Mouse (Mus musculus) limb, embryonic 10.5 days (tissue): ENCODE measurements around the gene Itga9. TPM values are rescaled to one million over a fixed set of nuclear protein-coding genes. Genes with fewer than 3 reads are reported as not detected.

Experiments
- DNase-seq: peaks from one replicate; pipeline ENCODE4 v3.0.0-alpha.2; 2017; ENCODE audit warnings: low spot score
- H3K27ac ChIP-seq: fragments of 300-500 bp; sonication (generic); 2 replicates; pipeline ENCODE4 v1.5.1; 2016; ENCODE audit warnings: mild to moderate bottlenecking
- H3K27me3 ChIP-seq: fragments of 300-500 bp; sonication (generic); 2 replicates; pipeline ENCODE4 v1.6.1; 2016; ENCODE audit warnings: low read depth, mild to moderate bottlenecking; ENCODE audit not compliant: poor library complexity, severe bottlenecking
- H3K36me3 ChIP-seq: fragments of 300-500 bp; sonication (generic); 2 replicates; pipeline ENCODE4 v1.6.1; 2016; ENCODE audit warnings: mild to moderate bottlenecking, moderate library complexity
- H3K4me1 ChIP-seq: fragments of 300-500 bp; sonication (generic); 2 replicates; pipeline ENCODE4 v1.6.1; 2016
- H3K4me3 ChIP-seq: fragments of 300-500 bp; sonication (generic); 2 replicates; pipeline ENCODE4 v1.5.1; 2016; ENCODE audit warnings: mild to moderate bottlenecking, moderate library complexity
- H3K9me3 ChIP-seq: fragments of 300-500 bp; sonication (generic); replicated peaks from 2 replicates; pipeline ENCODE4 v1.6.1; 2016; ENCODE audit warnings: mild to moderate bottlenecking
- WGBS: fragments of 180-500 bp; shearing (Covaris S2); methylation state at CpG from one replicate; pipeline ENCODE4 v1.1.7; 2016; 5-methylcytosine and 5-hydroxymethylcytosine counted together
- polyA plus RNA-seq: library from polyadenylated mRNA; unstranded; fragments of >200 nt; fragmentation: Nextera tagmentation; extraction: Ambion mirVana; gene quantifications from 2 replicates; pipeline ENCODE4 v1.2.1, GENCODE M21; 2016

The Itga9 gene
- polyA plus RNA-seq, 1 experiment from 2014 or later: 8.8 TPM

- H3K9me3 ChIP-seq: no peaks in the 10 kb centered on the region
- H3K4me1 ChIP-seq: peaks cover 5% of the 10 kb centered on the region
- H3K27me3 ChIP-seq: no peaks in the 10 kb centered on the region
- H3K27ac ChIP-seq: no peak overlapping the region
- peaks cover 57% of the 10 kb centered on the region for H3K36me3 ChIP-seq
- DNase-seq: no peak
- H3K4me3 ChIP-seq: no peak overlapping the region
- WGBS: 93% methylated on average over 5 of the region's 5 CpGs
Observed at GRCm38 (mm10) chr9:118638642-118639210, 32.2 kb downstream of the Itga9 start.

GRCm38 (mm10) chr9:118645698-118646355 is 39.3 kb downstream of the Itga9 start:
- Histone ChIP-seq H3K27me3 (no peaks in the 10 kb centered on the region), H3K9me3 (no peaks in the 10 kb centered on the region), H3K4me3 (no peak overlapping the region), H3K4me1 (peaks cover 5% of the 10 kb centered on the region), H3K27ac (no peak overlapping the region), H3K36me3 (peaks cover 18% of the 10 kb centered on the region)
- DNase-seq: no peak
- 80% methylated on average over 17 of the region's 17 CpGs for WGBS

DNA sequence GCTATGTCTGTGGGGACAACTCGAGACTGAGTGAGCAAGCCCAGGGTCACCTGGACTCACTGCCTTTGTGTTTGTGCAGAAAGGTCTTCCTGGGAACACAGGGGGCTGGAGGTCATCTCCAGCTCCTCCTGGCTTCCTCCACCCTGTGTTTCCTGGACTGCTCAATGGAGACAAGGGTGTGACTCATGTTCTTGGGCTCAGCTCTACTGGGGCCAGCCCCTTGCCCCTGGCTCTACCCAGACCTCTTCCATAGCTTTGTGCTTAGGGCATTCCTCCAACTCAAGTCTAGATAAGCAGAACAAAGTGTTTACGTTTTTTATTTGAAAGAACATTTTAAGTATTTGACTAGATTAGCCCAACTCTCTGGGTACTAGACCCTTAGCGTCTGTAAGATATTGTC is 41.0 kb downstream of the Itga9 start:
- 89% methylated on average over 3 of the region's 3 CpGs for whole genome bisulfite sequencing
- DNase-seq: no peak
- Histone ChIP-seq H3K27me3 (no peaks in the 10 kb centered on the region), H3K4me1 (peaks cover 22% of the 10 kb centered on the region), H3K36me3 (peaks cover 27% of the 10 kb centered on the region), H3K27ac (no peak overlapping the region), H3K9me3 (no peaks in the 10 kb centered on the region), H3K4me3 (no peak overlapping the region)

DNA sequence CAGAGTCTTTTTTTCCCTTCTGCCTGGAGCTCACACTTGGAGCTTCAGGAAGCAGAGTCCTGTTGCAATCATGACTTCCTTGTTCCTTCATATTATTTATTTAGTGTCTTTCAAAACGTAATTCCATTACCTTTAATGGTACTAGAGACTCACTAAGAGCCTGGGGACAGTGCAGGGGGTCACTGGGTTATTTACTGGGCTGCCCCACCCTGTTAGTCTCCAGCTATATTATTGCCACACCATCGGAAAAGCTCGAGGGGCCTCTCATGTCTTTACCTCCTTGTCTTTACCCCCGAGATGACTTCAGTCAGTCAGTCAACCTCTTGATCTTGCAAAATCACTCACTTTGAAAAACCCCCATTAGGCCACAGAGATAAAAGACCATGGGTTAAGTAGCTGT is 44.5 kb downstream of the Itga9 start:
- Histone ChIP-seq H3K4me1 (peaks cover 50% of the 10 kb centered on the region), H3K4me3 (no peak overlapping the region), H3K27me3 (no peaks in the 10 kb centered on the region), H3K36me3 (peaks cover 32% of the 10 kb centered on the region), H3K27ac (no peak overlapping the region; the same call in 1 of the 2 replicates), H3K9me3 (no peaks in the 10 kb centered on the region)
- 13% methylated on average over 4 of the region's 4 CpGs for WGBS
- no peak for DNase-seq

DNA sequence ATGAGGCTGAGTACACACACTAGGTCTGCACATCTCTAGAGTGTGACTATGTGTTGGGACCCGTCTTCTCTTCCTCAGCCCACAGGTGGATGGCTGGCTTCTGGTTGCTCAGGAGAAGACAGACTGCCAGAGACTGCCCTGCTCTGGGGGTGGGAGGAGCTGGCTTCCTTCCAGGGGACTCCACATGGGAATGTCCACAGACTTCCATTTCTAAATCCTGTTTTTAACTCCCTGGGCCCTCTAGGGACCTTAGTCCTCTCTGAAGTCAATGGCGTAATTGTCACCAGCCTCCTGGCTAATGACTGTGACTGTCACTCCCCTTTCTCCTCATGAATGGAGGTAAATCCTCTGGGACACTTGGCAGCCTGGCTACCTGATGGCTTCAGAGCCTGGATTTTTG is 45.4 kb downstream of the Itga9 start:
- H3K36me3 ChIP-seq: peaks cover 40% of the 10 kb centered on the region
- no peaks in the 10 kb centered on the region for H3K9me3 ChIP-seq
- 71% methylated on average over 2 of the region's 2 CpGs for WGBS
- H3K27me3 ChIP-seq: no peaks in the 10 kb centered on the region
- no peak for DNase-seq
- no peak overlapping the region for H3K4me3 ChIP-seq
- peak overlapping the region; percentile 59 for H3K27ac ChIP-seq
- H3K4me1 ChIP-seq: peaks cover 50% of the 10 kb centered on the region

GRCm38 (mm10) chr9:118653436-118653835 is 46.9 kb downstream of the Itga9 start:
- Histone ChIP-seq H3K9me3 (no peaks in the 10 kb centered on the region), H3K4me3 (no peak overlapping the region), H3K36me3 (peaks cover 43% of the 10 kb centered on the region), H3K27ac (peak overlapping the region; percentile 78), H3K4me1 (peaks cover 57% of the 10 kb centered on the region), H3K27me3 (no peaks in the 10 kb centered on the region)
- peak; percentile 40 for DNase-seq
- 0% methylated on average over 1 of the region's 1 CpGs for WGBS

GRCm38 (mm10) chr9:118654969-118655368 is 48.5 kb downstream of the Itga9 start:
- Histone ChIP-seq H3K27me3 (no peaks in the 10 kb centered on the region), H3K4me3 (no peak overlapping the region), H3K9me3 (no peaks in the 10 kb centered on the region), H3K36me3 (peaks cover 49% of the 10 kb centered on the region), H3K27ac (peak overlapping the region; percentile 78), H3K4me1 (peaks cover 60% of the 10 kb centered on the region)
- whole genome bisulfite sequencing: 7% methylated on average over 6 of the region's 6 CpGs
- DNase-seq: peak; percentile 58

GRCm38 (mm10) chr9:118655726-118656125 is 49.2 kb downstream of the Itga9 start:
- no peak for DNase-seq
- H3K4me3 ChIP-seq: no peak overlapping the region
- WGBS: 90% methylated on average over 3 of the region's 3 CpGs
- peaks cover 61% of the 10 kb centered on the region for H3K4me1 ChIP-seq
- H3K27me3 ChIP-seq: no peaks in the 10 kb centered on the region
- H3K27ac ChIP-seq: peak overlapping the region; percentile 78
- H3K9me3 ChIP-seq: no peaks in the 10 kb centered on the region
- H3K36me3 ChIP-seq: peaks cover 52% of the 10 kb centered on the region

GRCm38 (mm10) chr9:118658159-118658558 is 51.7 kb downstream of the Itga9 start:
- Histone ChIP-seq H3K4me1 (peaks cover 38% of the 10 kb centered on the region), H3K36me3 (peaks cover 56% of the 10 kb centered on the region), H3K27me3 (no peaks in the 10 kb centered on the region), H3K27ac (no peak overlapping the region), H3K9me3 (no peaks in the 10 kb centered on the region), H3K4me3 (no peak overlapping the region)
- no peak for DNase-seq
- 84% methylated on average over 7 of the region's 7 CpGs for WGBS

- WGBS: 84% methylated on average over 5 of the region's 5 CpGs
- Histone ChIP-seq H3K4me1 (peaks cover 22% of the 10 kb centered on the region), H3K27ac (no peak overlapping the region), H3K4me3 (no peak overlapping the region), H3K9me3 (no peaks in the 10 kb centered on the region), H3K27me3 (no peaks in the 10 kb centered on the region), H3K36me3 (peaks cover 66% of the 10 kb centered on the region)
- no peak for DNase-seq
Observed at GRCm38 (mm10) chr9:118659809-118660208, 53.3 kb downstream of the Itga9 start.

DNA sequence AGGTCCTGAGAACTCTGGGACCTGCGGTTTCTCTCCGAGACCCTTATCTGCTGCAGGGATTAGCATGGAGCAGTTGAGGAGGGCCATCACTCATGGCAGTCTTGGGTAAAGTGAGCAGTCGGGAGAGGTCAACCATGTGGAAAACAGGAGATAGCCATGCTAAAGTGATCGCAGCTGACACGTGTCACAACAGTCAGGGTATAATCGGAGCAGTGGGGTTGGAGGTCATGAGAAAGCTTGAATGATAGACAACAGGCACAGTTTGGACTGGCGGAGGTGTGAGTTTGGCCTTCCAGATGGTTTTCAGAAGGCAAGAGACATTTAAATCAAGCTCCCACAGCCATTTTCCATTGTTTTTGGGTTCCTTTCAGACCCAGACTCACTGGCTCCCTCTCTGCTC is 53.8 kb downstream of the Itga9 start:
- peaks cover 68% of the 10 kb centered on the region for H3K36me3 ChIP-seq
- peaks cover 17% of the 10 kb centered on the region for H3K4me1 ChIP-seq
- no peak overlapping the region for H3K27ac ChIP-seq
- H3K27me3 ChIP-seq: no peaks in the 10 kb centered on the region
- no peak overlapping the region for H3K4me3 ChIP-seq
- DNase-seq: no peak
- WGBS: 42% methylated on average over 7 of the region's 7 CpGs
- H3K9me3 ChIP-seq: no peaks in the 10 kb centered on the region

- no peak for DNase-seq
- H3K9me3 ChIP-seq: no peaks in the 10 kb centered on the region
- 90% methylated on average over 8 of the region's 8 CpGs for WGBS
- no peaks in the 10 kb centered on the region for H3K27me3 ChIP-seq
- peaks cover 73% of the 10 kb centered on the region for H3K36me3 ChIP-seq
- H3K4me3 ChIP-seq: no peak overlapping the region
- no peak overlapping the region for H3K27ac ChIP-seq
- H3K4me1 ChIP-seq: peaks cover 13% of the 10 kb centered on the region; the same call in 1 of the 2 replicates
Observed at GRCm38 (mm10) chr9:118662026-118662425, 55.5 kb downstream of the Itga9 start.

- peaks cover 73% of the 10 kb centered on the region for H3K36me3 ChIP-seq
- H3K4me1 ChIP-seq: peaks cover 13% of the 10 kb centered on the region; the same call in 1 of the 2 replicates
- no peak overlapping the region for H3K4me3 ChIP-seq
- H3K27ac ChIP-seq: no peak overlapping the region
- no peaks in the 10 kb centered on the region for H3K9me3 ChIP-seq
- no peaks in the 10 kb centered on the region for H3K27me3 ChIP-seq
- whole genome bisulfite sequencing: 93% methylated on average over 10 of the region's 10 CpGs
- DNase-seq: no peak
Observed at GRCm38 (mm10) chr9:118662476-118662875, 56.0 kb downstream of the Itga9 start.
